Mouse (Mus musculus): Measurements from ENCODE around the gene Cspg4. TPM values are rescaled to one million over a fixed set of nuclear protein-coding genes. Genes with fewer than 3 reads are reported as not detected.

The Cspg4 gene
- 0.05 TPM in 1 of 2 replicates, not detected in the other for polyA plus RNA-seq (2012; ENCODE audit: low replicate concordance)

DNA sequence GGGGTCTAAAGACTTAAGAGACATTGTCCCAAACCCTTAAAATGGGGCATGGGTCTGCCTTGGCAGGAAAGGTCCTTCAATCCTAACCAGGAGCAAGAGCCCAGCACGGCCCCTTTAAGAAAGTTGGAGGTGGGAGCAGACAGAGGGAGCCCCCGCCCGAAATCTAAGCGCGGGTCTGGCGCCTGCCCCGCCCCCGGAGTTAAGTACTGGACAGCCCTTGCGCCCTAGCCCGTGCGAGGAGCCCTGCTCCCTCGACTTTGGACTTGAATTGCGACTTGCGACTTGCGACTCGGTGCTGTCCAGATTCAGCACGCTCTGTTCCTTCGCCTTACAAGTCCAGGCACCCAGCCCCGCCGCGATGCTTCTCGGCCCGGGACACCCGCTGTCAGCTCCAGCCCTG is at the start of gene Cspg4:
Gene Cspg4 (plus strand): TSS at position 202 of the 400 bp plus-strand sequence.

DNA sequence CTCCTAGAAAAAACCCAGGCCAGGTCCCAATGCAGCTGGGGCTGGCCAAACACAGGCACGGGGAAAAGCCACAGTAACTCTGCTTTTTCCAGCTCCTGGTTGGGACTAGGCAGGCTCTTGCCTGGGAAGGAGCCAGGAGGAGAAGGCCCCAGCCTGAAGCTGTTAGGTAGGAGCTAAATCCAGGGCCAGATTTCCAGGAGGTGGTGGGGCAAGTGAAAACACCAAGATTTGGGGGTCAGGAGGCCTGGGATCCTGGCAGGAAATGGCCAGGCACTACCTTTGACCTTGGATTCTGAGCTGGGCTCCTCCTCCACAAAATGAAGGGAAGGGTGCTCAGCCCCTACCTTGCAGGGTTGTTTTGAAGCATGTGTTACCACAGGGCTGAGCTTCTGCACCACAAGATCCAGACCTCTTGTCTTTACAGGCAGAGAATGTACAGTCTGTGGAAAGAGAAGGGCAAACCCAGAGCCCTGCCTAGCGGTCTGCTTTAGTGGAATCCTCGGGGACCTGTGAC is 560 bp upstream of the Cspg4 start, which contains the start of gene Odf3l1:
Gene Odf3l1 (minus strand): TSS at position 464 of the 514 bp plus-strand sequence.

GRCm38 (mm10) chr9:56928041-56928811 is 63.4 kb downstream of the Cspg4 start, which contains the start of gene Snx33:
Gene Snx33 (minus strand): TSS chr9:56928371.

DNA sequence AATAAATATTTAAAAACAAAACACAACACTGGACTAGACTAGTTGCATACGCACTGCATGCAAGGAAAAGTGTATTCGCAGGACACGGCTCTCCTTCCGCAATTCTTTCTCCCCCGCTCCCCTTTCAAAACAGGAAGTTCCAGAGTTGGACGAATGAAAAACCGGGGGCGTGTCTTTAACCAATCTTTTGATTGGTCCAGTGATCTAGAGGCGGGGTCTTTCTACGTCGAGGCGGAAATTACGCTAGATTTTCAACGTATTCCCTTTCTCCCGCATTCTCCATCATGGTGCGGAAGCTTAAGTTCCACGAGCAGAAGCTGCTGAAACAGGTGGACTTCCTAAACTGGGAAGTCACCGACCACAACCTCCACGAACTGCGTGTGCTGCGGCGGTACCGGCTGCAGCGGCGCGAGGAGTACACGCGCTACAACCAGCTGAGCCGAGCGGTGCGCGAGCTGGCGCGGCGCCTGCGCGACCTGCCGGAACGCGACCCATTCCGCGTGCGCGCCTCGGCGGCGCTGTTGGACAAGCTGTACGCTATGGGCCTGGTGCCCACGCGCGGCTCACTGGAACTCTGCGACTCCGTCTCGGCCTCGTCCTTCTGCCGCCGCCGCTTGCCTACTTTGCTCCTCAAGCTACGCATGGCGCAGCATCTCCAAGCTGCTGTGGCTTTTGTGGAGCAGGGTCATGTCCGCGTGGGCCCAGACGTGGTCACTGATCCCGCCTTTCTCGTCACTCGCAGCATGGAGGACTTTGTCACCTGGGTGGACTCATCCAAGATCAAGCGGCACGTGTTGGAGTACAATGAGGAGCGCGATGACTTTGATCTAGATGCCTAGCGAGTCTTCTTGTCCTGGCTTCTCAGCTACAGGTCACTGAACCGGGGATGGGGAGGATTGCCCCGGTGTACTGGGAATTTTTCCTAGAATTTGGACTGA is 72.7 kb downstream of the Cspg4 start, which contains the start of gene Imp3:
Gene Imp3 (plus strand): TSS at position 253 of the 938 bp plus-strand sequence.

Other genes with a start within 250 kb of the Cspg4 start
- 0.19 and 0.73 TPM in 2 replicates for gene Lingo1, start 68.6 kb upstream of the Cspg4 start, polyA plus RNA-seq (2012; ENCODE audit: low replicate concordance)
- gene Odf3l1, start 354 bp upstream of the Cspg4 start, polyA plus RNA-seq (2012; ENCODE audit: low replicate concordance), result not detected in 2 replicates
- gene Snx33, start 63.3 kb downstream of the Cspg4 start, polyA plus RNA-seq (2012; ENCODE audit: low replicate concordance), result 4.0 and 5.2 TPM in 2 replicates
- 117 and 137 TPM in 2 replicates for gene Imp3, start 72.4 kb downstream of the Cspg4 start, polyA plus RNA-seq (2012; ENCODE audit: low replicate concordance)
- 0.42 and 0.92 TPM in 2 replicates for gene Snupn, start 85.8 kb downstream of the Cspg4 start, polyA plus RNA-seq (2012; ENCODE audit: low replicate concordance)
- 23.1 and 47.6 TPM in 2 replicates for gene Ptpn9, start 129.9 kb downstream of the Cspg4 start, polyA plus RNA-seq (2012; ENCODE audit: low replicate concordance)
- gene Sin3a, start 207.0 kb downstream of the Cspg4 start, polyA plus RNA-seq (2012; ENCODE audit: low replicate concordance), result 12.4 and 39.8 TPM in 2 replicates

Data from leukemia stem cell, adult 10-12 weeks (primary cell).